Mouse (Mus musculus) MEL (cell line): ENCODE results near the gene Chd6. TPM values are rescaled to one million over a fixed set of nuclear protein-coding genes. Genes with fewer than 3 reads are reported as not detected.

ENCODE experiments used
- DNase-seq: peaks from one replicate; pipeline ENCODE4 v3.0.0; 2011; ENCODE audit warnings: low read depth, low spot score
- H3K27ac ChIP-seq: 2 replicates; pipeline ENCODE4 v1.5.1; 2012; ENCODE audit warnings: low read depth, mild to moderate bottlenecking, control low read depth, low read length, moderate library complexity; ENCODE audit not compliant: control insufficient read depth
- H3K27me3 ChIP-seq, 2 experiments: fragments of 150-350 bp in 1 of 2; sonication (generic) in 1 of 2; 2 replicates each; pipeline ENCODE4 v1.6.1; 2012; ENCODE audit warnings: low read length in 2 of 2, mild to moderate bottlenecking in 2 of 2, improper control_type of control experiment in 1 of 2, moderate library complexity in 1 of 2; ENCODE audit not compliant: insufficient read depth in 2 of 2, control insufficient read depth in 1 of 2
- H3K36me3 ChIP-seq, 2 experiments: 2 replicates each; pipeline ENCODE4 v1.6.1; 2012 to 2014; ENCODE audit warnings: low read length in 2 of 2, improper control_type of control experiment in 1 of 2, inconsistent platforms in 1 of 2, mild to moderate bottlenecking in 1 of 2; ENCODE audit not compliant: insufficient read depth in 2 of 2, control insufficient read depth in 1 of 2
- H3K4me1 ChIP-seq, 2 experiments: fragments of 150-350 bp in 1 of 2; sonication (generic) in 1 of 2; 2 replicates each; pipeline ENCODE4 v1.6.1; 2012; ENCODE audit warnings: low read length in 2 of 2, improper control_type of control experiment in 1 of 2, mild to moderate bottlenecking in 1 of 2; ENCODE audit not compliant: insufficient read depth in 2 of 2, control insufficient read depth in 1 of 2
- H3K4me3 ChIP-seq, 2 experiments: fragments of 150-350 bp in 1 of 2; sonication (generic) in 1 of 2; 2 replicates each; pipeline ENCODE4 v1.5.1; 2012; ENCODE audit warnings: low read depth in 2 of 2, low read length in 2 of 2, mild to moderate bottlenecking in 2 of 2, moderate library complexity in 2 of 2, control low read depth in 1 of 2, improper control_type of control experiment in 1 of 2; ENCODE audit not compliant: control insufficient read depth in 1 of 2, insufficient read depth in 1 of 2
- H3K79me2 ChIP-seq: 2 replicates; pipeline ENCODE4 v1.6.1; 2012; ENCODE audit warnings: mild to moderate bottlenecking, low read length, moderate library complexity; ENCODE audit not compliant: control insufficient read depth, poor library complexity, insufficient read depth
- H3K9ac ChIP-seq: 2 replicates; pipeline ENCODE4 v1.6.1; 2012; ENCODE audit warnings: low read depth, mild to moderate bottlenecking, control low read depth, low read length, moderate library complexity; ENCODE audit not compliant: control insufficient read depth, poor library complexity, severe bottlenecking
- H3K9me3 ChIP-seq: fragments of 150-350 bp; sonication (generic); replicated peaks from 2 replicates; pipeline ENCODE4 v1.6.1; 2012; ENCODE audit warnings: mild to moderate bottlenecking, low read length, improper control_type of control experiment, moderate library complexity; ENCODE audit not compliant: insufficient read depth
- BHLHE40 ChIP-seq: IDR thresholded peaks from 2 replicates; pipeline ENCODE4 v1.6.1; 2012; ENCODE audit warnings: low read depth, mild to moderate bottlenecking, inconsistent platforms, low read length, improper control_type of control experiment, borderline replicate concordance
- E2F4 ChIP-seq: IDR thresholded peaks from 2 replicates; pipeline ENCODE4 v1.6.1; 2011; ENCODE audit warnings: low read depth, low read length, improper control_type of control experiment, borderline replicate concordance
- ELF1 ChIP-seq: IDR thresholded peaks from 2 replicates; pipeline ENCODE4 v1.6.1; 2014; ENCODE audit warnings: low read depth, mild to moderate bottlenecking, inconsistent platforms, low read length, improper control_type of control experiment, moderate library complexity
- GATA1 ChIP-seq: IDR thresholded peaks from 2 replicates; pipeline ENCODE4 v1.6.1; 2011; ENCODE audit warnings: low read depth, low read length, improper control_type of control experiment
- HCFC1 ChIP-seq: IDR thresholded peaks from 2 replicates; pipeline ENCODE4 v1.6.1; 2012; ENCODE audit warnings: low read depth, mild to moderate bottlenecking, inconsistent platforms, low read length, improper control_type of control experiment, moderate library complexity
- KAT2A ChIP-seq: conservative IDR thresholded peaks from 2 replicates; pipeline ENCODE4 v1.6.1; 2012; ENCODE audit warnings: low read depth, low read length, improper control_type of control experiment, inconsistent platforms
- MAX ChIP-seq: IDR thresholded peaks from 2 replicates; pipeline ENCODE4 v1.6.1; 2011; ENCODE audit warnings: low read length, improper control_type of control experiment
- MXI1 ChIP-seq: IDR thresholded peaks from 2 replicates; pipeline ENCODE4 v1.6.1; 2011; ENCODE audit warnings: mild to moderate bottlenecking, low read depth, low read length, improper control_type of control experiment
- MYC ChIP-seq: IDR thresholded peaks from 2 replicates; pipeline ENCODE4 v1.6.1; 2011; ENCODE audit warnings: low read depth, mild to moderate bottlenecking, low read length, improper control_type of control experiment, moderate library complexity
- POLR2A ChIP-seq, 2 experiments: IDR thresholded peaks; 2 replicates each; pipeline ENCODE4 v1.6.1; 2011 to 2012; ENCODE audit warnings: low read length in 2 of 2, mild to moderate bottlenecking in 2 of 2, control low read depth in 1 of 2, improper control_type of control experiment in 1 of 2, low read depth in 1 of 2, moderate library complexity in 1 of 2; ENCODE audit not compliant: control insufficient read depth in 1 of 2, insufficient read depth in 1 of 2, poor library complexity in 1 of 2
- POLR2AphosphoS5 ChIP-seq: IDR thresholded peaks from 2 replicates; pipeline ENCODE4 v1.6.1; 2012; ENCODE audit warnings: low read depth, borderline replicate concordance, mild to moderate bottlenecking, inconsistent platforms, low read length, moderate library complexity, mixed read lengths
- RAD21 ChIP-seq: IDR thresholded peaks from 2 replicates; pipeline ENCODE4 v1.6.1; 2011; ENCODE audit warnings: mild to moderate bottlenecking, low read depth, low read length, improper control_type of control experiment
- RCOR1 ChIP-seq: IDR thresholded peaks from 2 replicates; pipeline ENCODE4 v1.6.1; 2012; ENCODE audit warnings: low read depth, mild to moderate bottlenecking, inconsistent platforms, low read length, improper control_type of control experiment
- SIN3A ChIP-seq: IDR thresholded peaks from 2 replicates; pipeline ENCODE4 v1.6.1; 2012; ENCODE audit warnings: low read length, improper control_type of control experiment, inconsistent platforms
- ZC3H11A ChIP-seq: IDR thresholded peaks from 2 replicates; pipeline ENCODE4 v1.6.1; 2012; ENCODE audit warnings: low read depth, mild to moderate bottlenecking, inconsistent platforms, low read length, improper control_type of control experiment
- ZMIZ1 ChIP-seq: IDR thresholded peaks from 2 replicates; pipeline ENCODE4 v1.6.1; 2012; ENCODE audit warnings: low read depth, mild to moderate bottlenecking, inconsistent platforms, low read length, improper control_type of control experiment, moderate library complexity
- polyA plus RNA-seq, 2 experiments: library from polyadenylated mRNA; stranded (reverse) in 1 of 2; unstranded in 1 of 2; fragments of >175 nt in 1 of 2; fragments of >200 nt in 1 of 2; gene quantifications; 2 replicates each; pipeline versions ENCODE4 v1.2.1 to v1.2.4; 2012; ENCODE audit warnings: low replicate concordance in 2 of 2, low read depth in 1 of 2; ENCODE audit not compliant: insufficient read length in 2 of 2, insufficient read depth in 1 of 2, missing spikeins in 1 of 2
- total RNA-seq: library from RNA; depleted of rRNA; stranded (reverse); fragments of 300-350 nt; gene quantifications from 2 replicates; pipeline ENCODE4 v1.2.3, GENCODE M21; 2012

The Chd6 gene
- total and polyA plus RNA-seq, 3 experiments: 9.7 to 200 (median 15.4) TPM

- H3K27me3 ChIP-seq: no peaks in the 10 kb centered on the region
- no peak for DNase-seq
- TF ChIP-seq ZC3H11A: no peak
- TF ChIP-seq RAD21: no peak
- TF ChIP-seq MYC: no peak
- TF ChIP-seq HCFC1: no peak
- TF ChIP-seq E2F4: no peak
- no peak for TF ChIP-seq POLR2AphosphoS5
- no peak for TF ChIP-seq KAT2A
- no peak overlapping the region for H3K27ac ChIP-seq
- peaks cover 5 to 7% of the 10 kb centered on the region in 2 experiments for H3K4me1 ChIP-seq
- H3K36me3 ChIP-seq: peaks cover 6 to 15% of the 10 kb centered on the region in 2 experiments; a peak in 3 of 4 replicates
- H3K9me3 ChIP-seq: no peaks in the 10 kb centered on the region
- H3K9ac ChIP-seq: no peak overlapping the region
- H3K79me2 ChIP-seq: no peaks in the 10 kb centered on the region
- H3K4me3 ChIP-seq: no peak overlapping the region
These were observed 127.1 kb downstream of the Chd6 start for GRCm38 (mm10) chr2:160981791-160982190.

DNA sequence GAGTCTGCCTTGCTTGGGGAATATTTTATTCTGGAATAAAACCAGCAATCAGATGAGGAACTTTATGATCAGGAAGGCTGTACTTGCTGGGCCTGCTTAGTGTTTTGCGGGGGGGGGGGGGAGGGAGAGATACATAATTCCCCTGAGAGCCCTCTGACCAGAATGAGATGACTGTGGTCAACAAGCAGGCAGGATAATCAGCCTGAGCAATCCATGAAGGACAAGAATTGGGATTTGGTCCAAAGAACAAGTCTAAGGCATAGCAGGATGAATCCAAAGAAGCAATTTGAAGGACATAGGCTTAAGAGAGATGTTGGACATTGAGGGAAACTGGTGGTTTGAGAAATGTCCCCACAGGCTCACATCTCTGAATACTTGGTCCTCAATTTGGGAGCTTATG, 130.2 kb downstream of the Chd6 start:
- Histone ChIP-seq H3K4me3 (no peak overlapping the region), H3K9me3 (no peaks in the 10 kb centered on the region), H3K79me2 (no peaks in the 10 kb centered on the region), H3K27me3 (no peaks in the 10 kb centered on the region), H3K27ac (no peak overlapping the region), H3K9ac (no peak overlapping the region), H3K36me3 (peaks cover 9 to 18% of the 10 kb centered on the region in 2 experiments; a peak in 3 of 4 replicates), H3K4me1 (peaks cover 7 to 8% of the 10 kb centered on the region in 2 experiments)
- TF ChIP-seq BHLHE40 (no peak), POLR2AphosphoS5 (no peak), ELF1 (no peak), RCOR1 (no peak), ZMIZ1 (no peak)
- DNase-seq: no peak

GRCm38 (mm10) chr2:160977248-160977647, 131.6 kb downstream of the Chd6 start:
- H3K9ac ChIP-seq: no peak overlapping the region
- H3K27ac ChIP-seq: no peak overlapping the region; the same call in 1 of the 2 replicates
- no peaks in the 10 kb centered on the region for H3K27me3 ChIP-seq
- no peaks in the 10 kb centered on the region for H3K79me2 ChIP-seq
- H3K36me3 ChIP-seq: peaks cover 11 to 18% of the 10 kb centered on the region in 2 experiments; a peak in 3 of 4 replicates
- H3K4me1 ChIP-seq: peaks cover 7 to 8% of the 10 kb centered on the region in 2 experiments
- H3K9me3 ChIP-seq: no peaks in the 10 kb centered on the region
- TF ChIP-seq POLR2A (IDR thresholded peaks at IDR 0.05; ENCODE audit: control insufficient read depth in 1 of 2, insufficient read depth in 1 of 2, low read depth in 1 of 2, low read length in 2 of 2, poor library complexity in 1 of 2): no peak
- TF ChIP-seq MAX: no peak
- TF ChIP-seq MYC: 0 out of 2 replicates have a peak, but pooled peaks have one; percentile 25
- TF ChIP-seq SIN3A: peak; percentile 35
- TF ChIP-seq GATA1: 0 out of 2 replicates have a peak, but pooled peaks have one; percentile 9
- peak; percentile 70; the same call in 1 of the 2 replicates for TF ChIP-seq MXI1
- H3K4me3 ChIP-seq: no peak overlapping the region
- DNase-seq: peak; percentile 79
